Mouse (Mus musculus): ENCODE data around the gene Cab39l.

- no peak for TF ChIP-seq POLR2A (IDR thresholded peaks at IDR 0.05; ENCODE audit: control insufficient read depth, low read depth, low read length)
- no peak for TF ChIP-seq CTCF (IDR thresholded peaks at IDR 0.05; ENCODE audit: control insufficient read depth, insufficient read depth, insufficient replicate concordance, low read depth, low read length)
Observed at GRCm38 (mm10) chr14:59590614-59591013, 149.8 kb downstream of the Cab39l start.

Measured in testis, adult 2 months (tissue).